Mouse (Mus musculus) spleen, postnatal 4 days (tissue): ENCODE measurements around the gene Bag2.
"Not testable (repeated sequence)": the region's sequence is repeated elsewhere in the genome, so short reads cannot be mapped to it uniquely, and the experiment has no call there.

Experiments used
- DNase-seq, 2 experiments: peaks; one replicate each; pipeline ENCODE4 v3.0.0; 2022; ENCODE audit warnings: low spot score in 2 of 2

Bag2 gene

DNA sequence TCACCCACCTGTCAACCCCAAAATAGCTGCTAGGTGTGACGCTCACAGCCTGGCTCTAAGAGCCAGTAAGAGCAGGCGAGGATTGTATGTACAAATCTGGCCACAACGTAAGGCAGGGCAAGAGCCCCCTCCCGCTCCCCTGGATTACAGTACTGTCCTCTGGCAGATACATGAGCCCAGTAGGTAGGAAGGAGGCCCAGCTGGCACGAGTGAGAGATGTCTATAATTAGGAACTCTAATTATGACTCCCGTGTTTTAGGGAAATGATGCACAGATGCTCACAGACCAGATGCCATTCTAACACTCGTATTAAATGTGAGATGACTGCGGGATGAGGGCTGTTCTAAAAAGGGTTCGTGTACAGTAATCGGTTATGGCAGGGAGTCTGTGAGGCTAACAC, 6.3 kb downstream of the Bag2 start:
- no peak for DNase-seq

DNA sequence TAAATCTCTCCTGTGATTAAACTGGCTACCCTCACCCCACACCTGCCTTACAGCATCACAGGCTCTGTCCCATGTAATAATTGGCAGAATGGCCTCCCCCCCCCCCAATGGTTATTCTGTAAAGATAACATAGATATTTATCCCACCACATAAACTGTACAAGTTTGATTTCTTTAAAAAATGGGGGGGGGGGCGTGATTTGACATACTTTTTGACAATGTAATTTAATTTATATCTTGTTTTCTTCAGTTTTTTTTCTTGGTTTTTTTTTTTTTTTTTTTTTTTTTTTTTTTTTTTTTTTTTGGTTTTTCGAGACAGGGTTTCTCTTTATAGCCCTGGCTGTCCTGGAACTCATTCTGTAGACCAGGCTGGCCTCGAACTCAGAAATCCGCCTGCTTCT, 7.9 kb downstream of the Bag2 start:
- DNase-seq = not testable (repeated sequence)

DNA sequence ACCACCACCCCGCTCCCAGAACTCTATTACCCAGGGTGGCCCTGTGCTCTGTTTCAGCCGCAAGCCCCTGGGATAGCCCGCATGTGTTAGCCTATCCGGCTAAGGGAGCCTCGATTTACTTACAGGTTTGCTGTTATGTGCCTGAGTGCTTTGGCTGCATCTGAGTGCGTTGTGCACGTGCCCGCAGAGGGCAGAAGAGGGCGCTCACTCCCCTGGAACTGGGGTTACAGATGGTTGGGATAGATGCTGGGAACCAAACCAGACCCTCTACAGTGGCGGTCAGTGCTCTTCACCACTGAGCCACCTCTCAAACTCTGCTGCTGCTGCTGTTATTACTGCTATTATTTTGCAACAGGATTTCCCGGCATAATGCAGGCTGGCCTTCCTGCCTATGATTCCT, 8.5 kb downstream of the Bag2 start:
- DNase-seq = no peak

DNA sequence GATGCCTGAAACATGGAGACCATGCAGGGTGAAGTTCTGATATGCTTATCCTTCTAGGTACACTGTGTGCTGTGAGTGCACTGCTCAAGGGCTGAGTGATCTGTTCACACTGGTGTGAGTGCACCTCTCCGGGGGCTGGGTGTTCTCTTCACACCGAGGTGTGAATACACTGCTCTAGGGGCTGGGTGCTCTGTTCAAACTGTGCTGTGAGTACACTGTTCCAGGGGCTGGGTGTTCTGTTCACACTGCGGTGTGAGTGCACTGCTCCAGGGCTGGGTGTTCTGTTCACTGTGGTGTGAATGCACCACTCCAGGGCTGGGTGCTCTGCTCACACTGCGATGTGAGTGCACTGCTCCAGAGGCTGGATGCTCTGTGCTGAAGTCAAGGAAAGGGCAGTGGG, 11.7 kb downstream of the Bag2 start:
- DNase-seq = no peak

DNA sequence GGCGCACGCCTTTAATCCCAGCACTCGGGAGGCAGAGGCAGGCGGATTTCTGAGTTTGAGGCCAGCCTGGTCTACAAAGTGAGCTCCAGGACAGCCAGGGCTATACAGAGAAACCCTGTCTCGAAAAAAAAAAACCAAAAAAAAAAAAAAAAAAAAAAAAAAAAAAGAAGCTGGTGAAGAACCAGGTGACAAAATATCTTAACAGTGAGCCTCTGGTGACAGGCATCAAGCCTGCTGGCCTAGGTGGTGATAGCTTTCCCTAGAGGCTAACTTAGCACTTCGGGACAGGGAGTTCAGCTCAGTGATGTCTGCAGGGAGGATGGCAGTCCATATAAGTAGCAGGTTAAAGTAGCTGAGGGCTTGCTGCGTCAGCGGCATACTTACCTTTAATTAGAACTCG, 12.8 kb downstream of the Bag2 start:
- not testable (repeated sequence) for DNase-seq

DNA sequence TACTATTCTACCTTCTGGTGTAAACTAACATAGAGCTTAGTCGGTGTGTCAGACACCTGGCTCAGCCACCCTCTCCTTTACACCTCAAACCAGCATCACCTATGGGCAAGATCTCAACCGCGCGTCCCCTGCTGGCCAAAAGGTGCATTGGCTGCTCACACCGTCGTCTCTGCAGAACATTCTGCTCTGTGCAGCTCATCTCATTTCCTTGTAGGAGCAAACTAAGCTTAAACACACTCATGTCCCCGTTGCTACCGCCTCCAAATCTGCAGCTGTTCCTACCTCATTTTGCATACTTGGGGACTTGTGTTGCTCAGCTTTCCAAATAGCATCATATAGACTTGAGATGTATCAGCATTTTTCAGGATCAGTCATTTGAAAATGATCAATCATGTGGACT, 14.7 kb downstream of the Bag2 start:
- peak; percentile 31 to 74 for DNase-seq

DNA sequence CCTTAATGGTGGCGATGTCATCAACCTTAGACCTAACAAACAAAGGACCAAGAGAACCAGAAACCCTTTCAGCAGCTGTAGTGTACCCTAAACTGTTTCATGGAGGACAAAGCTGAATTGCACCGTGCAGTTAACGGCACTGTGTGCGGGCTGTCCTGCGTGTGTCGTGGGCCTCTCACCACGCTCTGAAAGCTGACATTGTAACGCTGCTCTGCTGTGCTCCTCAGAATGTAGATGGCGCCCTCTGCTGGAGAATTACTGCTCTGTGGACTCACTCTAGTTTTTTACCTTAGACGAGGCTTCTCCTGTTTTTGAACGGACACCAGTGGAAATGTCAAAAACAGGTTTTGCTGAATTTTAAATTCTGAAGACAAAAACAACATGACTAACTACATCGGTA, 18.3 kb downstream of the Bag2 start:
- peak; percentile 75 to 93 for DNase-seq

DNA sequence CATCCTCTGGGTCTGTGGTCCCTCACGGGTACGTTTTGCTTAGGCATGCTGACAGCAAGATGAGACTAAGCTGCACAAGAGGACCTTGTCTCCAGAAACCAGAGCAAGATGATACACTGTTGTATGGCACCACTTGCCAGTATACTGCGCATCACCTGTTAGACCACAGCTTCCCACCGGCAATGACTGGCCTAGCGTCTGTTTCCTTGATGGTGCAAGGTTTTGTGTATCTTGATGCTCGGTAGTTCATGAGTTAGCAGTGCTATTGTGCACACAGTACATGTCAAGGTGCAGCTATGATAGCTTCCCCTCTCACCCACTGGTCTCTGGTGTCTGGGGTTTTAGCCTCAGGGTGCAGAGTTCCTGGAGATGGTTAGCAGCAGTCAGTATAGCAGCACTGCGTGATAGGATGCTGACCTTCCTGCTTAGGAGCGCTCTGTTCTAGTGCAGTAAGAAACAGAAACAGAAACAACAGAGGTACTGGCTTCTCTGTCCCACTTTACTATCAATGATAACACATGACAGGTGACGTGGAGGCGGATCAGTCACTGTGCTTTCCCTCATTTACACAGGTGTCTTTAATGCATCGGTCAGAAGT, 18.8 kb downstream of the Bag2 start:
- DNase-seq = no peak

DNA sequence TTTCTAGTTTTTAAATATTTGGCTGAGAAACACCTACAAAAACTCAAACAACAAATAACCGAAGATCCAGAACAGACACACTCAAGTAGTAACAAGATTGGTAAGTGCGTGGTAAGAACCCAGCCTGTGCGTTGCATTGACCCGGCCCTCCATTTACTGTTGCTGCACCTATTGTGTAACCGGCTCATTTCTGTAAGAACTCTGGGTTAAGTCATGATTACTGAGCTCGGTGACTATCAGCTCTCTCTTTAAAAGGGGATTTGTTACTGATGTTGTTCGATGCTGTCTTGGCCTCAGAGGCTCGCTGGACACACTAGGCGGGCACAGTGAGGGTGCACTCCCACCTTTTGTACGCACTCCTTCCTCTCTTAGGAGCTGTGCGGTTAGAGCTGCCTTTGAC, 19.3 kb downstream of the Bag2 start:
- no peak for DNase-seq

DNA sequence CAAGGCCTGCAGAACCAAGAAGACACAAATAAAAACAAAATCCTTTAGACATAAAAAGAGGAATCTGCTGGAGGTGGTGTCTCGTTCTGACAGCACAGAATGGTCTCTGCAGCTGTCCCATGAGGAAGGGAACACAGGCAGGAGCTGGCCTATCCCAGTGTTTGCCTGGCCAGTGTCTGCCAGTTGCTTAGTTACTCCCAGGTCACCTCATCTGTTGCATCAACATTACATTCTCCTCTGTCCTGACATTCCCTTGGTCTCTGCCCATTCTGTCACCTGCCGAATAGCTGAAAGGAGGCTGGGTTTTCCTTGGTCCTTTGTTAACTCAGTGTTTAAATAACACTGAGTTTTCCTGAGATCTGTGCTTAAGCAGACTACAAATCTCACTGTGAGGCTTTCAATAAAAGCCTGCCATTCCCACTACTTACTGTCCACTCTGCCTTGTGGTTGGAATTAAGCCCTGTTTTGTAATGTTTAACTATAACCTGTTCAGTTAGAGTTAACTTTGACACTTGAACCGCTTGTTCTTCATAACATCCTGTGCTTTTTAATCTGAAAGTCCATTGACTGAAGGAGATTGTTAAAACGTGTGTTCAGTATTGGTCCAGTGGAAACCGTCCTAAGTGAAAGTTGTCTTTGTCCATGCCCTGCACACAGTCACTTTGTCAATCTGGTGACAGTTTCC, 23.5 kb downstream of the Bag2 start:
- no peak for DNase-seq

DNA sequence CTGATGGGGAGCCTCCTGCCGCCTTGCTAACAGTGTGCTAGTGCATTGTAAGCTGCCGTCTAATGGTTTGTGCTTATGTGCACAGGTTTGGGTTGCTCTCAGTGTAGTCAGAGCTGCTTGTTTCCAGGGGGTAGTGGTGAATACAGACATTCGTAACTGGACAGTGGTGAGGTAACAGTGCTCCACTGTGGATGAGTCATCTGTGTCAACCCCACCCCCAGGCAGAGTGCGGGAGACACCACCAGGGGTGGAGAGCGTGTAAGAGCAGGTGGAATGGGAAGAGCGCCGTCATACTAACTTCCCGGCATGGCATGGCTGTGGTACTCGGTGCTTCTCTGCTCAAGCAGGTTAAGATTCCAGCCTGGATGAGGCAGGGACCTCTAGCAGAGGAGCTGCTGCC, 24.6 kb downstream of the Bag2 start:
- DNase-seq = no peak

DNA sequence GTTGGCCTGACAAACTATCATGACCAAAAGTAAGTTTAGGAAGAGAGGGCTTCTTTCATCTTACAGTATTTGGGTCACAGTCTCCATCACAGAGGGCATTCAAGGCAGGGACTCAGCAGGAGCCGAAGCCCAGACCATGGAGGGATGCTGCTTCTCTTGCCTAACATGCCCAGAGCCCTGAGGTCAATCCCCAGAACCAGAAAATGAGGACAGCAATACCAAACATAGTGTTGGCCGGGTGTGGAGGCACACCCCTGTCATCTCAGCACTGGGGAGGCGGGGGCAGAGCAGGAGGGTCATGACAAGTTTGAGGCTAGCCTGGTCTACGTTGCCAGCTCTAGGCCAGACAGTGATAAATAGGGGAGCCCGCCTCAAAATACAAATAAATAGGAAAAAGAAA, 32.5 kb downstream of the Bag2 start:
- no peak for DNase-seq

DNA sequence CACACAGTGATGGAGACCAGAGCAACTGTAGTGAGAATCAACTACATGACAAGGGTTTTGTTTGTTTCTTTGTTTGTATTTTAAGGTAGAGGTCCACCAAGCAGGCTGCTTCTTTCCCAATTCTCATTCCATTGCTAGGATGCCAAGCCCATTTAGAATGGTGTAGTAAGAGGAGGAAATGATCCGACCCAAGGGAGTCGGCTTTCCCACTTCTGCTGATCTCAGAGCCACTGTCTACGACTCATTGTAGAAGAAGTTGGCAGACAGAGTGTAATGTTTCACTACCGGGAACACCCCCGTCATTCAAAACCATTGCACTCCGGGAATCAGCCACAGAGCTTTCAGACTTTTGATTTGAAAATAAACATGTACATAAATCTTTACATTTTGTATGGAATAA, 33.1 kb downstream of the Bag2 start:
- DNase-seq = no peak

DNA sequence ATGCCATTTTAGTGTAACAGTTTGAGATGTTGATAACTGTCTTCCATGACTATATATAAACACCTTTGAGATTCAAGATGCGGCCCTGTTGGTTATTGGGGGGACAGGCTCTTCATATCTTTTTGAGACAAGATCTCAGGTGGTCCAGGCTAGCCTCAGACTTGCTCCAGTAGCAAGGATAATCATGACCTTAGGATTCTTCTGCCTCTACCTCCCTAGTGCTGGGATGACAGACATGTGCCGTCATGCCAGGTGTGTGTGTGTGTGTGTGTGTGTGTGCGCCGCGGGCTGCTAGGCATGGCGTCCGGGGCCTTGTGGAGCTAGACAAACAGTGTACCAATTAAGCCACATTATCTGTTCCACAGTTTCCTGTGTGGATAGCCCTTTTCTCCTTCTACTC, 36.6 kb downstream of the Bag2 start:
- DNase-seq = no peak

DNA sequence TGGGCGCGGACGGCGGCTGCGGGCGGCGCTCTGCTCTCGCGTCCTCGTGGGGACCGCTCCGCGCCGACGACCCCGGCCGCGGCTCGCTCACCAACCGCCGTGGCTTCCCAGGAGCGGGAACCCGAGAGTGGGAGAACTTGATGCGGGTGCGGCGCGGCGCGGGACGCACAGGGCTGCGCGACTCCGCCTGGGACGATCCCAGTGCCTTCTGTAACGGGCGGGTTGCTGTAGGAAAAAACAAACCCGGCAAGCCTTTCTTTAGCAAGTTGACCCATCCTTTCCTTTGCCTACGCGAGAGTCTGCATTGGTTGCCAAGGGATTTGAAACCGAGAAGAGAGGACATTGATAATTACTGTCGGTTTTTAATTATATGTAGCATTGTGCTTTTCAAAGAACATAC, 37.4 kb downstream of the Bag2 start:
- no peak for DNase-seq

DNA sequence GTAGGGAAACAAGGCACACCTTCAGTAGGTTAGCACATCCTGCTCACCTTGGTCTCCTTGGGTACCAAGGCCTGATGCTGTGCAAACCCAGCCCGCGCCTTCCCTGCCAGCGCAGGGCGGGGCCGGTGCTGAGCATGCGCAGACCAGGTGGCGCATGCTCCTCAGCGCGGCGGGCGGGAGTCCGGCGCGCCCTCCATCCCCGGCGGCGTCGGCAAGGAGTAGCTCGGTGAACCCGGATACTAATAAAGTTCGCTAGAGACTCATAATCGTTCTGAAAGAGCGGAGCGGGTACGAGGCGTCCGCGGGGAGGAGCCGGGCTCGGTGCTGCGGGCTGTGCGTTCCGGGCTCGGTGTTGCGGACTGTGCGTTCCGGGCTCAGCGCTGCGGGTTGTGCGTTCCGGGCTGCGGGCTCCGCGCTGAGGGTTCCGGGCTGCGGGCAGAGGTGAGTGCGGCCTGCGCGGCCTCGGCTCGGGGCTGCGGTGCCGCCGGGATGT, 37.8 kb downstream of the Bag2 start, which contains the start of gene Rab23:
Gene Rab23 (plus strand): TSS at position 155 of the 493 bp plus-strand sequence.
- peak; percentile 75 to 87 for DNase-seq

DNA sequence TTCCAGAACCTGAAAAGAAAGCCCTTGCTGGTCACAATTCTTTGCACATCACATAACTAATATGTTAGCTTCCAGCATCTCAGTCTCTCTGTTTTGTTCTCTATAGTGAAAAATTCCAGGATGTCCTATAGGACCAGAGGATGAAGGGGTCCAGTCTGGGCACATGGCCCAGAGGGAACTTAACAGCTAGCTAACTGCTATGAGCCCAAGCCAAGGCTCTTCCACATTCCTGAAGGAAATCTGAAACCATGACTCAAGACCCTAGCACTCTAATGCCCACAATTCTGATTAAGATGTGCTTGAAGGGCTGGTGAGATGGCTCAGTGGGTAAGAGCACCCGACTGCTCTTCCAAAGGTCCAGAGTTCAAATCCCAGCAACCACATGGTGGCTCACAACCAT, 40.0 kb downstream of the Bag2 start:
- no peak for DNase-seq

DNA sequence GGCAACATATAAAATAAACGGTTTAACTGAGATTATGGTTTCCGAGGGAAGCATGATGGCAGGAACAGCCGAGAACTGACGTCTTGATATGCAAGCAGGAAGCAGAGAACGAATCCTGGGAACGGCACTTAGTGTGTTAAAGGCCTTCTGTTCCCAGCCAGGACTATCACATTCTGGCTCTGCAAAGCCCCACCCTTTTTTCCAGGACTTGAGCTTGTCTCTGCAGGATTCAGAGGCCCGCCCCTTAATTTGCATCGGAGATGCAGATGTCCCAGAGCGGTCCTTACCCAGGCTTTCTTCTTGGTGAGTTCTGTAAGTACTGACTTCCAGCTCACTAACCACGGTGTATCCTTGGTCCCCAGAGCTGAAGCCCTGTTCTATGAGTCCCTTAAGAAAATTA, 42.8 kb downstream of the Bag2 start:
- DNase-seq = no peak

DNA sequence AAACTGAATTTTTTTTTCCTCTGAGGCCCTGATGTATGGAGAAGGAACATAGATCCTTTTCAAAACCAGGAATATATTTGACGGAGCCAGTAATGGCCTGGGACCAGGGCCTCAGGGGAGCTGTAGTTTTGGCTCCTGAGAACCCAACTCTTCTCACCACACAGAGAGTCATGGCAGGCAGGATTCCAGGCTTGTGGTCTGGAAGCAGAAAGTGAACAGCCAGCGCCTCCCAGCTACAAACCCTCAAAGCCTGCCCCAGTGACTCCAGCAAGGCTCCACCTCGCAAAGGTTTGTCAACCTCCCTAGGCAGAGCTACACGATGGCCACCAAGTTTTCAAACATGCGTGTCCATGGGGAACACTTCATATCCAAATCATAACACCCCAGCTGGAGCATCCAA, 45.6 kb downstream of the Bag2 start:
- DNase-seq = no peak

DNA sequence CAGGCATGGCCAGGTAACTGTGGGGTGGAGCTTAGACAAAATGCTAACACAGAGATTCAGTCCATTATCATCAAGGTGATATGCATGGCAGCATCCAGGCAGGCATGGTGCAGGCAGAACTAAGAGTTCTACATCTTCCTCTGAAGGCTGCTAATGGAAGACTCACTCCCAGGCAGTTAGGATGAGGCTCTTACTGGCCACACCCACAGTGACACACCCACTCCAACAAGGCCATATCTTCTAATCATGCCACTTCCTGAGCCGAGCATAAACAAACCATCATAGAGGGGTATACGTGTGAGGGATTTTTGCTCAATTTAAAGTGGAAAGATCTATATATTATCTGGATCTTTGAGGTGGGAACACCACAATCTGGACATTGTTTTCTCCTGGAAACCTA, 48.0 kb downstream of the Bag2 start:
- DNase-seq = no peak

DNA sequence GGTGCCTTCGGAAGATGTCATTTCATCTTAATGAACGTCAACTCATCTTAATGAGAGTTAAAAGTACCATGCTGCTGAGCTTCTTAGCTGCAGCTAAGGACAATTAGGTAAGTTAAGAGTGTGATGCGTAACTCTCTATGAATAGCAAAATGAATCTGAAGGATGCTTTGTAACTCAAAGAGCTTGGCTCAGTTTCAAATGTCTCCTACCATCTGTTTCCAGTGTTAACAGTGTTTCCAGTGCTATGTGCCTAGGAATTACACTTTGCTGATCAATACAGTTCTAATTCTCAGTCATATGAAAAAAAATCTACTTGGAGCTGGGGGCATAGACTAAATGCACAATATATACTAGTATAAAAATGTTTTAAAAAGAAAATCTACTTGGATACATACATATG, 56.4 kb downstream of the Bag2 start:
- DNase-seq = no peak

DNA sequence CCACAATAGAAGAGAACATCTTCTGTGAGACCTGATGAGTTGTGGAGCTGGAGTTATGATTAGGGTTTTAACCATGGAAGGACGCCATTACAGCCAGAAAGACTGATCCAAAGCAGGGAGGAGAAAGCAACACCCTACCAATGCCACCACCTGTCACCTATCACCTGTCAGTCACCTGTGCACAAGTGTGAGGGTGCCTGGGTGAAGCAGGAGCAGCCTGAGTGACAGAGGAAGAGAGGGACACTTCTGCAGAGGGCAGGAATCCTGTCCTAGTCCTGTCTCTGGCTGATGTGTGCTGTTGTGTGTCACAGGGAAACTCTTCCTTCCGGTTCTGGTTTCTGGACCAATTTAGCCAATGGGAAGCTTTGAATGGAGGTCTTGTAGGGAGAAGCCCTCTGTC, 61.6 kb downstream of the Bag2 start:
- no peak for DNase-seq
